Mouse (Mus musculus) adrenal gland, adult 8-10 months (tissue): ENCODE results near the gene Cemip. TPM values are rescaled to one million over a fixed set of nuclear protein-coding genes. Genes with fewer than 3 reads are reported as not detected.

Experiments used
- DNase-seq: peaks from one replicate; pipeline ENCODE4 v3.0.0; 2022
- total RNA-seq, 4 experiments: library from RNA; stranded (reverse); gene quantifications; 2 replicates each; pipeline ENCODE4 v1.2.4; 2022

The Cemip gene
- total RNA-seq, 4 experiments from 2014 or later, result 0.77 to 1.4 (median 1.0) TPM

GRCm38 (mm10) chr7:84026950-84027585 is 59.2 kb downstream of the Cemip start:
- no peak for DNase-seq

GRCm38 (mm10) chr7:84026090-84026489 is 60.2 kb downstream of the Cemip start:
- no peak for DNase-seq

GRCm38 (mm10) chr7:84023466-84023865 is 62.8 kb downstream of the Cemip start:
- no peak for DNase-seq

GRCm38 (mm10) chr7:84022462-84022861 is 63.8 kb downstream of the Cemip start:
- no peak for DNase-seq

- no peak for DNase-seq
Observed at GRCm38 (mm10) chr7:84019381-84019780, 66.9 kb downstream of the Cemip start.

- DNase-seq, result peak; percentile 29
Observed at GRCm38 (mm10) chr7:84018291-84019266, 67.7 kb downstream of the Cemip start.

- no peak for DNase-seq
Observed at GRCm38 (mm10) chr7:84015050-84015449, 71.3 kb downstream of the Cemip start.

GRCm38 (mm10) chr7:84013656-84014055 is 72.6 kb downstream of the Cemip start:
- DNase-seq, result peak; percentile 18

- DNase-seq, result no peak
Observed at GRCm38 (mm10) chr7:84004357-84004756, 81.9 kb downstream of the Cemip start.

GRCm38 (mm10) chr7:84001516-84001915 is 84.8 kb downstream of the Cemip start:
- no peak for DNase-seq

GRCm38 (mm10) chr7:84000671-84001070 is 85.6 kb downstream of the Cemip start:
- DNase-seq, result no peak

- no peak for DNase-seq
Observed at GRCm38 (mm10) chr7:83999647-84000046, 86.7 kb downstream of the Cemip start.

GRCm38 (mm10) chr7:83994348-83994747 is 92.0 kb downstream of the Cemip start:
- no peak for DNase-seq

GRCm38 (mm10) chr7:83989294-83989693 is 97.0 kb downstream of the Cemip start:
- peak; percentile 37 for DNase-seq

- no peak for DNase-seq
Observed at GRCm38 (mm10) chr7:83985751-83986150, 100.6 kb downstream of the Cemip start.

- no peak for DNase-seq
Observed at GRCm38 (mm10) chr7:83982566-83982965, 103.7 kb downstream of the Cemip start.

GRCm38 (mm10) chr7:83978945-83979536 is 107.3 kb downstream of the Cemip start:
- DNase-seq, result no peak

- DNase-seq, result no peak
Observed at GRCm38 (mm10) chr7:83978410-83978809, 107.9 kb downstream of the Cemip start.

- no peak for DNase-seq
Observed at GRCm38 (mm10) chr7:83976413-83976958, 109.8 kb downstream of the Cemip start.

GRCm38 (mm10) chr7:83975283-83975682 is 111.0 kb downstream of the Cemip start:
- no peak for DNase-seq

GRCm38 (mm10) chr7:83972485-83972884 is 113.8 kb downstream of the Cemip start:
- no peak for DNase-seq

- DNase-seq, result peak; percentile 39
Observed at GRCm38 (mm10) chr7:83966047-83966818, 120.1 kb downstream of the Cemip start.
